Mouse (Mus musculus): ENCODE measurements around the gene Crhr2. TPM values are rescaled to one million over a fixed set of nuclear protein-coding genes. Genes with fewer than 3 reads are reported as not detected.

Crhr2 gene
- total RNA-seq, 1 experiment from 2014 or later = not detected

- ATAC-seq (ENCODE audit: extremely low read depth, insufficient number of reproducible peaks, low FRiP score, poor library complexity, severe bottlenecking) = no peak
Measured at GRCm38 (mm10) chr6:55130631-55131030, 2.2 kb downstream of the Crhr2 start.

GRCm38 (mm10) chr6:55128391-55128790 lies 4.4 kb downstream of the Crhr2 start:
- no peak for ATAC-seq (ENCODE audit: extremely low read depth, insufficient number of reproducible peaks, low FRiP score, poor library complexity, severe bottlenecking)

- no peak for ATAC-seq (ENCODE audit: extremely low read depth, insufficient number of reproducible peaks, low FRiP score, poor library complexity, severe bottlenecking)
Measured at GRCm38 (mm10) chr6:55126576-55126975, 6.2 kb downstream of the Crhr2 start.

- no peak for ATAC-seq (ENCODE audit: extremely low read depth, insufficient number of reproducible peaks, low FRiP score, poor library complexity, severe bottlenecking)
Measured at GRCm38 (mm10) chr6:55123056-55123455, 9.8 kb downstream of the Crhr2 start.

- no peak for ATAC-seq (ENCODE audit: extremely low read depth, insufficient number of reproducible peaks, low FRiP score, poor library complexity, severe bottlenecking)
Measured at GRCm38 (mm10) chr6:55117325-55118109, 15.3 kb downstream of the Crhr2 start.

GRCm38 (mm10) chr6:55108358-55108757 lies 24.5 kb downstream of the Crhr2 start:
- no peak for ATAC-seq (ENCODE audit: extremely low read depth, insufficient number of reproducible peaks, low FRiP score, poor library complexity, severe bottlenecking)

- no peak for ATAC-seq (ENCODE audit: extremely low read depth, insufficient number of reproducible peaks, low FRiP score, poor library complexity, severe bottlenecking)
Measured at GRCm38 (mm10) chr6:55098603-55099002, 34.2 kb downstream of the Crhr2 start.

GRCm38 (mm10) chr6:55098030-55098429 lies 34.8 kb downstream of the Crhr2 start:
- no peak for ATAC-seq (ENCODE audit: extremely low read depth, insufficient number of reproducible peaks, low FRiP score, poor library complexity, severe bottlenecking)

- no peak for ATAC-seq (ENCODE audit: extremely low read depth, insufficient number of reproducible peaks, low FRiP score, poor library complexity, severe bottlenecking)
Measured at GRCm38 (mm10) chr6:55093431-55094146, 39.2 kb downstream of the Crhr2 start.

GRCm38 (mm10) chr6:55091396-55091795 lies 41.4 kb downstream of the Crhr2 start:
- no peak for ATAC-seq (ENCODE audit: extremely low read depth, insufficient number of reproducible peaks, low FRiP score, poor library complexity, severe bottlenecking)

GRCm38 (mm10) chr6:55090639-55091038 lies 42.2 kb downstream of the Crhr2 start:
- no peak for ATAC-seq (ENCODE audit: extremely low read depth, insufficient number of reproducible peaks, low FRiP score, poor library complexity, severe bottlenecking)

GRCm38 (mm10) chr6:55087355-55087754 lies 45.5 kb downstream of the Crhr2 start:
- no peak for ATAC-seq (ENCODE audit: extremely low read depth, insufficient number of reproducible peaks, low FRiP score, poor library complexity, severe bottlenecking)

GRCm38 (mm10) chr6:55082261-55083051 lies 50.4 kb downstream of the Crhr2 start:
- no peak for ATAC-seq (ENCODE audit: extremely low read depth, insufficient number of reproducible peaks, low FRiP score, poor library complexity, severe bottlenecking)

GRCm38 (mm10) chr6:55081379-55081778 lies 51.4 kb downstream of the Crhr2 start:
- no peak for ATAC-seq (ENCODE audit: extremely low read depth, insufficient number of reproducible peaks, low FRiP score, poor library complexity, severe bottlenecking)

GRCm38 (mm10) chr6:55076561-55077255 lies 56.1 kb downstream of the Crhr2 start:
- no peak for ATAC-seq (ENCODE audit: extremely low read depth, insufficient number of reproducible peaks, low FRiP score, poor library complexity, severe bottlenecking)

- ATAC-seq (ENCODE audit: extremely low read depth, insufficient number of reproducible peaks, low FRiP score, poor library complexity, severe bottlenecking) = no peak
Measured at GRCm38 (mm10) chr6:55065903-55066302, 66.9 kb downstream of the Crhr2 start.

GRCm38 (mm10) chr6:55064477-55064827 lies 68.4 kb downstream of the Crhr2 start:
- ATAC-seq (ENCODE audit: extremely low read depth, insufficient number of reproducible peaks, low FRiP score, poor library complexity, severe bottlenecking) = no peak

GRCm38 (mm10) chr6:55063793-55064476 lies 68.9 kb downstream of the Crhr2 start:
- no peak for ATAC-seq (ENCODE audit: extremely low read depth, insufficient number of reproducible peaks, low FRiP score, poor library complexity, severe bottlenecking)

- no peak for ATAC-seq (ENCODE audit: extremely low read depth, insufficient number of reproducible peaks, low FRiP score, poor library complexity, severe bottlenecking)
Measured at GRCm38 (mm10) chr6:55062200-55062599, 70.6 kb downstream of the Crhr2 start.
